16 mouse cellular contexts compared by ENCODE assay signal in genomic region chr16:90137175-90137574, GRCm38 (mm10).
"Had no signal": no experiment of that assay in that cellular context is flagged by ENCODE, and none has a peak within 500 bp of the region (broad histone marks: within the 10 kb centered on the region; RNA-seq: fewer than 3 reads in every experiment).

No protein-coding gene starts in this region.

- ATAC-seq: midbrain, embryonic 16.5 days had no signal

- H3K4me3 ChIP-seq: kidney, embryonic 15.5 days; limb, embryonic 13.5 days; liver, embryonic 13.5 days; midbrain, embryonic 12.5 days; neural tube, embryonic 15.5 days had no signal

- H3K9me3 ChIP-seq: kidney, embryonic 15.5 days; limb, embryonic 13.5 days; liver, embryonic 13.5 days; midbrain, embryonic 12.5 days; neural tube, embryonic 15.5 days had no signal

- H3K27me3 ChIP-seq: limb, embryonic 13.5 days; neural tube, embryonic 15.5 days had no signal

- H3K36me3 ChIP-seq: kidney, embryonic 15.5 days; liver, embryonic 13.5 days had no signal

- DNase-seq: kidney, adult 18-20 months; kidney, postnatal 14 days; left cerebral cortex, postnatal 4 days; liver, embryonic 13.5 days; lung, embryonic 14.5 days; lung, postnatal 10 days; lung, postnatal 4 days; right cerebral cortex, postnatal 4 days; spleen, adult 18-20 months; thymus, adult 18-20 months; thymus, postnatal 14 days had no signal

- H3K27ac ChIP-seq: kidney, embryonic 15.5 days; limb, embryonic 13.5 days; liver, embryonic 13.5 days; midbrain, embryonic 12.5 days; neural tube, embryonic 15.5 days had no signal

- H3K9ac ChIP-seq: kidney, embryonic 15.5 days; limb, embryonic 13.5 days; liver, embryonic 13.5 days; lung, embryonic 14.5 days; midbrain, embryonic 12.5 days; neural tube, embryonic 15.5 days had no signal
